Mouse (Mus musculus): Measurements from ENCODE around the gene Ggt5. TPM values are rescaled to one million over a fixed set of nuclear protein-coding genes. Genes with fewer than 3 reads are reported as not detected.

The Ggt5 gene
- polyA plus RNA-seq, 1 experiment from 2014 or later: 2.4 TPM

DNA sequence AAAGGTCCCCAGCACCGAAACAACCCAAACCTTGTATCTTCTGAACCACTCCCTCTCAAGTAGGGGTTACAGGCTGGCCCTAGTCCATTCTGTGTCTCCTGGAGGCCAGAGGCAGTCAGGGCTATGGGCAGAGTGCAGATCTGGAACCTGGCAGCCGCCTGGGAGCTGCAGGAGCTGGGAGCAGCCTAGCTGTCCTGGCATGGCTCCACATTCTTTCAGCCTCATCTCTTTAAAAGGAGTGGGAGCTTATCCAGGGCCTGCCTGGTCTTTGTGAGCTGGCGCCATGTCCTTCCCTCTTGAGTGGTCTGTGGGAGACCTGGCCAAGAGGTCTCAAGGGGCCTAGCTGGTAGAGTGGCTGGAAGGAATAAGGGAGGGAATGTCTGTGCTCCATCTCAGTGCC, 58.2 kb downstream of the Ggt5 start:
- Histone ChIP-seq H3K27ac (no peak overlapping the region), H3K4me1 (replicated peaks) (peaks cover 19% of the 10 kb centered on the region), H3K27me3 (no peaks in the 10 kb centered on the region), H3K4me3 (replicated peaks) (no peak overlapping the region), H3K9me3 (no peaks in the 10 kb centered on the region), H3K9ac (replicated peaks) (no peak overlapping the region), H3K36me3 (peaks cover 74% of the 10 kb centered on the region), H3K4me2 (replicated peaks) (no peak overlapping the region)
- 87% methylated on average over 3 of the region's 3 CpGs for WGBS
- ATAC-seq: no peak

DNA sequence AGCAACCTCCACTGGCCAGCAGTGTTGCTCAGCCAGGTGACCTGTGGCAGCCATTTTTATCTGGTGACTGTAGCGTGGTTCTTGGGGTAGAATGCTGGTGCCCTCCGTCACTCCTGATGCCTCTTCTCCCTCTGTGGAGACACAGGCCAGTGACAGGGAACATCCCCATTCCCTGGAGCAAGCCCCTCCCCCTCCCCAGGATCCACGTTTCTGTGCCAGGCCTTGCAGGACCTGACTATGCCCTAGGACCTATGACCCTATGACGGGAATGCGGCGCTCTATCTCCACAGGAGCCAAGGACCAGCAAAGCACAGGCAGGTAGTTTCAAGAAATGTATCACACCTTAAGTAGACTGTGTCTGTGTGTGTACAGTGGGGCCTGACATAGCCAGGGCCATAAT, 59.0 kb downstream of the Ggt5 start:
- WGBS: 91% methylated on average over 6 of the region's 6 CpGs

DNA sequence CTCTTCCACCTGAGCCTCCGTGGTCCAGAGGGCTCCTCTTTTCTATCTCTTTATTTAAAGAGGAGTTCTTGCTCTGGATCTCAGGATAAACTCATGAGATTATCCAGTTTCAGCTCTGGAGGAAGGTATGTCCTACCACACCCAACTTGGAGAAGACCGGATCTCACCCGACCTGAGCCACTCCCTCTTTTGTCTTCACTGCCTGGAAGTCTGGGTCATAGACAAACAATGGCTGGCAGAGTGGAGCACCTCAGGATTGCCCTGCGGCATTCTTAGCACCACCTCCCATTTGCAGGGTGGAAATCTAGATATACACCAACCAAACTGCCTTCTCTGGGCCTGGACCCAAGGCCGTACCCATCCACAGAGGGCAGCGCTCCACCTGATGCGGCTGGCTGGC, 59.9 kb downstream of the Ggt5 start:
- Histone ChIP-seq H3K9me3 (no peaks in the 10 kb centered on the region), H3K27me3 (no peaks in the 10 kb centered on the region), H3K4me3 (replicated peaks) (no peak overlapping the region), H3K27ac (no peak overlapping the region), H3K4me2 (replicated peaks) (no peak overlapping the region), H3K4me1 (replicated peaks) (peaks cover 6% of the 10 kb centered on the region), H3K36me3 (peaks cover 91% of the 10 kb centered on the region), H3K9ac (replicated peaks) (no peak overlapping the region)
- no peak for ATAC-seq
- WGBS: 94% methylated on average over 7 of the region's 7 CpGs

More for the DNA sequence above, 59.0 kb downstream of the Ggt5 start:
- Histone ChIP-seq H3K36me3 (peaks cover 81% of the 10 kb centered on the region), H3K27me3 (no peaks in the 10 kb centered on the region), H3K4me2 (replicated peaks) (no peak overlapping the region), H3K9ac (replicated peaks) (no peak overlapping the region), H3K4me1 (replicated peaks) (peaks cover 15% of the 10 kb centered on the region), H3K27ac (no peak overlapping the region), H3K4me3 (replicated peaks) (no peak overlapping the region), H3K9me3 (no peaks in the 10 kb centered on the region)
- no peak for ATAC-seq

DNA sequence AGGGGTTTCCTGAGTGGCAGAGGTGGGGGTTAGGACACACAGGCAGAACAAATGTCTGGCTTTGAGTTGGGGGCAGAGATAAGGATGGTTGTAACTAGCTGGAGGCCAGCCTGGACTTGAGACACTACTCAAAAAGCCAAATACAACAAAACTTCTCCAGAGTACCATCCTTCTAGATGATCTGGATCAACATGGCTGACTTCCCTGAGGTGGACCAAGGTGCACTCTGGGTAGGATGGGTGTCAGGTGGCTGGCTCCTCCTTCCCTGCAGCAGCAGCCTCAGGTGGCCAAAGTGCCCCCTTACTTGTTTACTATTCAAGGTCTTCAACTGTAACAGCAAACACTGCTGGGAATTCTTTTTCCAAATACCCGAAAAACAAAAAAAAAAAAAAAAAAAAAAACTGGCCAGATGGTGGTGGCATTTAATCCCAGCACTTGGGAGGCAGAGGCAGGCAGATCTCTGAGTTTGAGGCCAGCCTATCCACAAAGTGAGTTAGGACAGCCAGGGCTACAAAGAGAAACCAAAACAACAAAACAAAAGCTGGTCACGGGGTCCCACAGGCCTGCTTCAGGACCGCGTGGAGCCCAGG, 60.4 kb downstream of the Ggt5 start:
- Histone ChIP-seq H3K4me1 (replicated peaks) (peaks cover under 1% of the 10 kb centered on the region; the same call in 1 of the 2 replicates), H3K27me3 (no peaks in the 10 kb centered on the region), H3K4me2 (replicated peaks) (no peak overlapping the region), H3K4me3 (replicated peaks) (no peak overlapping the region), H3K9me3 (no peaks in the 10 kb centered on the region), H3K27ac (no peak overlapping the region), H3K36me3 (peaks cover 96% of the 10 kb centered on the region), H3K9ac (replicated peaks) (no peak overlapping the region)
- WGBS: 97% methylated on average over 4 of the region's 4 CpGs
- no peak for ATAC-seq

DNA sequence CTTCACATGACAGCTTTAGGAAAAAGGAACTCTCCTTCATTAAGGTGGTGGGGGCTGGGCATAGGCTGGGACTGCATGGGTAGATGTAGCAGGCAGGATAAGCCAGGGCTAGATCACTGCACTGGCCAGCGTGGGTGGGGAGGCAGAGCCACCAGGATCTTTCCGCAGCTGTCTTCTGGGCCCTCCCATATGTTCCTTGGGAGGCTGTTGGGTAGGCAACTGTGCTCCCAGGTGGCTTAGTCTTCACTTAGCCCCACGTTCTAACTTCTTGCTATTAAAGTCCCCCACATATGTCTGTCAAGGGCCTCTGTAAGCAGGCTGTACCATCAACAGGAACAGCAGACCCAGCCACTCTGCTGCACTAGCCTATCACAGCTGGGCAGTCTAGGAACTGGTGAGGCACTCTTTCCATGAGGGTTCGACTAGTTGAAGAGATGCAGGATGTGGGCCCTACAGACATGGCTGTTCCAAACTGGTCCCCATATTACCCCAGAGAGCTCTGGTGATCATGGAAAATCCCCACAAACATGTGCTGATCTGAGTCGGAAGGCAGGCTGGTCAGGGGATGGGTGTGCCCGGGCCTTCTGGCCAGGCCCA, 61.3 kb downstream of the Ggt5 start:
- Histone ChIP-seq H3K27ac (no peak overlapping the region), H3K4me1 (replicated peaks) (no peaks in the 10 kb centered on the region), H3K4me3 (replicated peaks) (no peak overlapping the region), H3K9ac (replicated peaks) (no peak overlapping the region), H3K27me3 (no peaks in the 10 kb centered on the region), H3K36me3 (peaks cover 99% of the 10 kb centered on the region), H3K9me3 (no peaks in the 10 kb centered on the region), H3K4me2 (replicated peaks) (no peak overlapping the region)
- ATAC-seq: no peak
- WGBS: 91% methylated on average over 6 of the region's 6 CpGs

DNA sequence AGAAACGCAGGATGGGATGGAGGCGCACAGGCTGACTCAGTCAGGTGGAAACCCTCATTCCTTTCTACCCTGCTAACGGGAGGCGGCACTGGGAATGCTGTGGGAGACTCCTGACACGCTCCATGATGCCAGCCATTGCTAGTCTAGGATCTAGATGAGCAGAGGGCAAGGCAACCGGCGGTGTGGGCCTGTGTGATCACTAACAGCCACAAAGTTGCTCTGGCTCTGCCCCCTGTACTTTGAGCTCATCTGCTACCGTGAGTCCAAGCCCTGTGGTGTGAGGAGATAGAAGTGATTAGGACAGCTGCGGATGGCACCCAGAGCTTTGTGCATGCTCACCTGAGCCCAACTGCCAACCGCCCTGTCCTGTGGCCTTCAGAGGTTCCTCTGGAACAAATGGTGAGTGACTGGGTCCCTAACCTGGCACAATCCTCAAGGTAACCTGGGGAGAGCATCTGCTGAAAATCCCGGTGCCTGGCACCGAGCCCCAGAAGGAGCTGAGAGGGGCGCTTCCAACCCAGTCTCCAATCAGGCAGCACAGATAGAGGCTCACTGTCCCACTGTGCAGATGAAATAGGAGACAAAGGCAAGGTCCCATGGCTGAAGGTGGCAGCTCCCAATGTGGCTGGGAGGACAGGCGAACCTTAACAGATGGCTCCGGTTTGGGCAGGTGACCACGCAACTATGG, 62.4 kb downstream of the Ggt5 start:
- Histone ChIP-seq H3K4me3 (replicated peaks) (no peak overlapping the region), H3K4me1 (replicated peaks) (no peaks in the 10 kb centered on the region), H3K9me3 (no peaks in the 10 kb centered on the region), H3K36me3 (peaks cover 99% of the 10 kb centered on the region), H3K9ac (replicated peaks) (no peak overlapping the region), H3K27me3 (no peaks in the 10 kb centered on the region), H3K4me2 (replicated peaks) (no peak overlapping the region), H3K27ac (no peak overlapping the region)
- WGBS: 98% methylated on average over 16 of the region's 16 CpGs
- ATAC-seq: no peak

DNA sequence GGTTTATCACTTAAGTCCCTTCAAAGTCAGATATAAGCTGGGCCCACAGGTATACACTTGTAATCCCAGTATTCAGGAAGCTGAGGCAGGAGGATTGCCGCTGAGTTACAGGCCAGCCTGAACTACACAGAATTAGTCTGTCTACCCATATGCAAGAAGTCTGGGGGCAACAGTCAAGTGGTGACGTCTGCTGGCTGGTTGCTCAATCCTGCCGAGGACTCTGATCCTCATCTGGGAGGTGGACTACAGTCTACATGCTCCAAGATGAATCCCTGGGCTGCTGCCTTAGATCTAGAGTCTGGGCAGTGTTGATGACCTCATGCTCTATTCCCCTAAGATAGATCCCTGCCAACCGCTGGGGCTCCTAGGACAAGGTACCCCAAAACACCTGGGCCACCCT, 64.9 kb downstream of the Ggt5 start:
- Histone ChIP-seq H3K27me3 (no peaks in the 10 kb centered on the region), H3K9me3 (no peaks in the 10 kb centered on the region), H3K4me1 (replicated peaks) (no peaks in the 10 kb centered on the region), H3K4me2 (replicated peaks) (no peak overlapping the region), H3K4me3 (replicated peaks) (no peak overlapping the region), H3K9ac (replicated peaks) (no peak overlapping the region), H3K27ac (no peak overlapping the region), H3K36me3 (peaks cover 99% of the 10 kb centered on the region)
- WGBS: 96% methylated on average over 4 of the region's 4 CpGs
- no peak for ATAC-seq

DNA sequence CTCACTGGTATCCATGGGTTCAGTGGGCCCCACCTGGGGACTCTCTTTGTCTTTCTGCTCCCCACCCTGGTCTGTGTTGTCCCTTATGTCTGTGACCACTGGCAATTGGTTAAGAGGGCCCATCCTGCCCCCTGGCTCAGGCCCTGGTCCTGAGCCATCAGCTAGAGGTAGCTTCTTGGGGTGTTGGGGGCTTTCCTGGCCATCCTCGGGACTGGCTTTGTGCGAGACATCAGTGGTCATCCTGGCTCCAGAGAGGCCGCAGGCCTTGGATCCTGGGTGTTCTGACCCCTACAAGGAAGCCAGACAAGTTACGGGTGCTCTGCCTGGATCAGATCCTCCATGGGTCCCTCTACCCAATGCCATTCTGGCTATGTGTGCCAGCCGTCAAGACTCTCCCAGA, 68.0 kb downstream of the Ggt5 start:
- H3K27me3 ChIP-seq: no peaks in the 10 kb centered on the region
- H3K9me3 ChIP-seq: no peaks in the 10 kb centered on the region
- no peak overlapping the region for H3K27ac ChIP-seq
- no peak overlapping the region for H3K4me3 ChIP-seq (replicated peaks)
- H3K4me1 ChIP-seq (replicated peaks): no peaks in the 10 kb centered on the region
- ATAC-seq: no peak
- no peak overlapping the region for H3K4me2 ChIP-seq (replicated peaks)
- 98% methylated on average over 5 of the region's 5 CpGs for WGBS
- no peak overlapping the region for H3K9ac ChIP-seq (replicated peaks)
- peaks cover 94% of the 10 kb centered on the region for H3K36me3 ChIP-seq

DNA sequence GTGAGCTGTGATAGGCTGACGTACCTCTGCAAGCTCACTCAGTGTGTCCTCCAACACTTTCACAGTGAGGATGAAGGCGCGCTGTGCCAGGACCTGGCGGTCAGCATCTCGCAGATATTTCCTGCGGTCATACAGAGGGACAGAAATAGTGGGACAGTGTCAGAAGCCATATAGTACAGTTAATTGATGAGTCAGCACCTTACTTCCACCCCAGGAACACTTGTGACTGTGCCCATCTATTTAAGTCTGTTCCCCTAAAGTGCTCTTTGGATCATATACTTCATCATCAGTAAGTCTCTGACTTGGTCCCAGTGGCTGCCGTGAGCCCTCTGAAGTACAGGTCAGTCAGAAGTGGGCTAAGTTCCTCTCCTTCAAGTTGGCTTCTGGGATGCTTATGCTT, 68.6 kb downstream of the Ggt5 start:
- peaks cover 94% of the 10 kb centered on the region for H3K36me3 ChIP-seq
- no peak for ATAC-seq

DNA sequence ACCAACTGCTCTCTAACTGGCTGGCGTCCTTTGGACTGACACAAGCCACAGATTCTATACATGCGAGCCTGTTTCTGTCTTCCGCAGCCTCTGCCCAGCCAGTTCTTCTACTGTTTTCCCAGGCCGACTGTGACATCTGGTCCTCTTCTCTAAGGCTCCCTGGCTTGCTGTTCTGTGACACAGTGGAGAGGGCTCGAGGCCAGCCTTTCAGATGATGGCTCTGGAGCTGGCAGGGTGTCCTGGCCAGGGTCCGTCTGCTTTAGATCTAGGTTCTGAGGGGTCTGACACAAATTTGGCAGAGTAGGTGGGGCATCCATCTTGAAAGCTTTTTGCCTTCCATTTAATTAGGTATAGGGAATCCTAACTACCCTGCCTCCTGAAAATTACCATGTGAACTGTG, 72.2 kb downstream of the Ggt5 start:
- 89% methylated on average over 6 of the region's 6 CpGs for WGBS

More for the DNA sequence above, 68.6 kb downstream of the Ggt5 start:
- WGBS: 97% methylated on average over 7 of the region's 7 CpGs
- H3K9me3 ChIP-seq: no peaks in the 10 kb centered on the region
- H3K27me3 ChIP-seq: no peaks in the 10 kb centered on the region
- no peak overlapping the region for H3K9ac ChIP-seq (replicated peaks)
- no peak overlapping the region for H3K4me3 ChIP-seq (replicated peaks)
- H3K4me2 ChIP-seq (replicated peaks): no peak overlapping the region
- no peaks in the 10 kb centered on the region for H3K4me1 ChIP-seq (replicated peaks)
- H3K27ac ChIP-seq: no peak overlapping the region

DNA sequence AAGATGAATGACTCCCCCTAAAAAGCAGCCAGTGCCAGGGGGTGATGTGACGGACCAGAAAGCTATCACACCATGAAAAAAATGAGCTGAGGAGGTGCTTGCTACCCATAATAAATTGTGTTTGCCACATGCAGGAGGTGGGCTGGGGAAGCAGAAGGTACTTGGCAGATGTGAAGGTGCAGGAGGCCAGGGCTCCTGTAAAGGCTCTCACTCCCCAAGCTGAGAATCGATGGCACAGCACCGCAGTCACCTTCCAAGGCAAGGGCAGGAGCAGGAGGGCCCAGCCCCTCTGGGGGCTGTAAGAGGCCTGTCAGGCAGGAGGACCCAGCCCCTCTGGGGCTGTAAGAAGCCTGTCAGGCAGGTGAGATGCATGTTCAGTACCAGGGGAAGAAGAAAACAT, 72.7 kb downstream of the Ggt5 start:
- ATAC-seq: no peak
- Histone ChIP-seq H3K4me2 (replicated peaks) (no peak overlapping the region), H3K36me3 (peaks cover 65% of the 10 kb centered on the region), H3K9ac (replicated peaks) (no peak overlapping the region), H3K9me3 (no peaks in the 10 kb centered on the region), H3K27ac (no peak overlapping the region), H3K27me3 (no peaks in the 10 kb centered on the region), H3K4me3 (replicated peaks) (no peak overlapping the region), H3K4me1 (replicated peaks) (peaks cover 10% of the 10 kb centered on the region)
- 93% methylated on average over 3 of the region's 3 CpGs for WGBS

More for the DNA sequence above, 72.2 kb downstream of the Ggt5 start:
- H3K4me3 ChIP-seq (replicated peaks): no peak overlapping the region
- H3K4me1 ChIP-seq (replicated peaks): peaks cover 5% of the 10 kb centered on the region
- no peak overlapping the region for H3K4me2 ChIP-seq (replicated peaks)
- H3K27me3 ChIP-seq: no peaks in the 10 kb centered on the region
- no peak for ATAC-seq
- no peak overlapping the region for H3K9ac ChIP-seq (replicated peaks)
- H3K9me3 ChIP-seq: no peaks in the 10 kb centered on the region
- H3K27ac ChIP-seq: no peak overlapping the region
- H3K36me3 ChIP-seq: peaks cover 70% of the 10 kb centered on the region

DNA sequence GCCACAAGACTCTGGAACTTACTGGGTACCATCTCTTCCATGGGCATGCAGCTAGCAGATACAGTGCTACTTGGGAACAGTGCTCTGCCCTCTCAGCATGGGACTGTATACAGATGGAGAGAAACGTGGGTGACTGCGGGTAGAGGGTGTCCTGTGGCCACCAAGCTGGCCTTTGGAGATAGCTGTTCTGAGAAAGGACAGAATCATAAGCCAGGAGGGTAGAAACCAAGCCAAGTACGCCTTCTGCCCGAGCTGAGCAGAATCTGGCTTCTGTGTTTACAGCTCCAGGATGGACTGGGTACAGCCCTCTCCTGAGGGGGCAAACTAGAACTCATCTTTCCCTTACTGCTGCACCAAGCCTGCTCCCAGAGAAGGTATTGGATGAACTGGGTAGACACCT, 73.4 kb downstream of the Ggt5 start:
- 96% methylated on average over 4 of the region's 4 CpGs for WGBS
- Histone ChIP-seq H3K9ac (replicated peaks) (0 out of 2 replicates have a peak overlapping the region, but pooled peaks have one; percentile 23), H3K4me3 (replicated peaks) (no peak overlapping the region), H3K4me2 (replicated peaks) (no peak overlapping the region), H3K27me3 (peaks cover under 1% of the 10 kb centered on the region; the same call in 1 of the 2 replicates), H3K4me1 (replicated peaks) (peaks cover 17% of the 10 kb centered on the region), H3K9me3 (no peaks in the 10 kb centered on the region), H3K36me3 (peaks cover 58% of the 10 kb centered on the region), H3K27ac (no peak overlapping the region)
- no peak for ATAC-seq
